Mouse (Mus musculus): ENCODE measurements around the gene Art5. TPM values are rescaled to one million over a fixed set of nuclear protein-coding genes. Genes with fewer than 3 reads are reported as not detected.

Art5 gene
- polyA plus RNA-seq, 1 experiment from 2014 or later = 1.5 TPM

- DNase-seq (ENCODE audit: low spot score) = no peak
Observed at GRCm38 (mm10) chr7:102100868-102101267, 8.4 kb downstream of the Art5 start.

GRCm38 (mm10) chr7:102099760-102100661, 9.3 kb downstream of the Art5 start:
- peak overlapping the region; percentile 43; the same call in 1 of the 2 replicates for H3K9ac ChIP-seq (ENCODE audit: low read length)
- 4% methylated on average over 30 of the region's 30 CpGs for WGBS
- peaks cover 5% of the 10 kb centered on the region; the same call in 1 of the 2 replicates for H3K4me1 ChIP-seq (replicated peaks; ENCODE audit: control insufficient read depth, insufficient read depth, low read length)
- no peaks in the 10 kb centered on the region for H3K36me3 ChIP-seq (ENCODE audit: control insufficient read depth, insufficient read depth, low read length)
- H3K4me2 ChIP-seq (ENCODE audit: low read depth, low read length, severe bottlenecking) = peak overlapping the region; percentile 44
- H3K4me3 ChIP-seq (ENCODE audit: low read depth, low read length) = peak overlapping the region; percentile 12
- ATAC-seq (replicated peaks; ENCODE audit: low FRiP score) (peak; percentile 81), DNase-seq (ENCODE audit: low spot score) (peak; percentile 67)
- no peaks in the 10 kb centered on the region for H3K9me3 ChIP-seq (ENCODE audit: control insufficient read depth, low read length)
- H3K27me3 ChIP-seq (ENCODE audit: control insufficient read depth, insufficient read depth, low read length) = no peaks in the 10 kb centered on the region
- H3K27ac ChIP-seq (ENCODE audit: low read depth, low read length) = no peak overlapping the region

More at GRCm38 (mm10) chr7:102100868-102101267, 8.4 kb downstream of the Art5 start:
- Histone ChIP-seq H3K9ac (ENCODE audit: low read length) (no peak overlapping the region), H3K27me3 (ENCODE audit: control insufficient read depth, insufficient read depth, low read length) (no peaks in the 10 kb centered on the region), H3K36me3 (ENCODE audit: control insufficient read depth, insufficient read depth, low read length) (no peaks in the 10 kb centered on the region), H3K4me2 (ENCODE audit: low read depth, low read length, severe bottlenecking) (no peak overlapping the region), H3K4me3 (ENCODE audit: low read depth, low read length) (no peak overlapping the region), H3K27ac (ENCODE audit: low read depth, low read length) (no peak overlapping the region), H3K4me1 (replicated peaks; ENCODE audit: control insufficient read depth, insufficient read depth, low read length) (peaks cover 5% of the 10 kb centered on the region; the same call in 1 of the 2 replicates), H3K9me3 (ENCODE audit: control insufficient read depth, low read length) (no peaks in the 10 kb centered on the region)
- ATAC-seq (replicated peaks; ENCODE audit: low FRiP score) = no peak
- WGBS = 65% methylated on average over 5 of the region's 5 CpGs

GRCm38 (mm10) chr7:102087336-102087735, 22.0 kb downstream of the Art5 start:
- no peak overlapping the region for H3K4me3 ChIP-seq (ENCODE audit: low read depth, low read length)
- DNase-seq (ENCODE audit: low spot score) (peak; percentile 34), ATAC-seq (replicated peaks; ENCODE audit: low FRiP score) (no peak)
- H3K9ac ChIP-seq (ENCODE audit: low read length) = no peak overlapping the region
- no peaks in the 10 kb centered on the region for H3K27me3 ChIP-seq (ENCODE audit: control insufficient read depth, insufficient read depth, low read length)
- H3K36me3 ChIP-seq (ENCODE audit: control insufficient read depth, insufficient read depth, low read length) = no peaks in the 10 kb centered on the region
- no peak overlapping the region for H3K27ac ChIP-seq (ENCODE audit: low read depth, low read length)
- H3K4me1 ChIP-seq (replicated peaks; ENCODE audit: control insufficient read depth, insufficient read depth, low read length) = no peaks in the 10 kb centered on the region
- no peak overlapping the region for H3K4me2 ChIP-seq (ENCODE audit: low read depth, low read length, severe bottlenecking)
- WGBS = 91% methylated on average over 4 of the region's 4 CpGs
- H3K9me3 ChIP-seq (ENCODE audit: control insufficient read depth, low read length) = no peaks in the 10 kb centered on the region

GRCm38 (mm10) chr7:102084041-102084696, 25.1 kb downstream of the Art5 start:
- Histone ChIP-seq H3K4me1 (replicated peaks; ENCODE audit: control insufficient read depth, insufficient read depth, low read length) (no peaks in the 10 kb centered on the region), H3K4me2 (ENCODE audit: low read depth, low read length, severe bottlenecking) (no peak overlapping the region), H3K4me3 (ENCODE audit: low read depth, low read length) (no peak overlapping the region), H3K9ac (ENCODE audit: low read length) (no peak overlapping the region), H3K9me3 (ENCODE audit: control insufficient read depth, low read length) (no peaks in the 10 kb centered on the region), H3K36me3 (ENCODE audit: control insufficient read depth, insufficient read depth, low read length) (peaks cover 4% of the 10 kb centered on the region; the same call in 1 of the 2 replicates), H3K27ac (ENCODE audit: low read depth, low read length) (no peak overlapping the region), H3K27me3 (ENCODE audit: control insufficient read depth, insufficient read depth, low read length) (no peaks in the 10 kb centered on the region)
- DNase-seq (ENCODE audit: low spot score) (peak; percentile 47), ATAC-seq (replicated peaks; ENCODE audit: low FRiP score) (no peak)
- WGBS = 91% methylated on average over 26 of the region's 26 CpGs

- 91% methylated on average over 5 of the region's 5 CpGs for WGBS
- ATAC-seq (replicated peaks; ENCODE audit: low FRiP score) = no peak
- no peak within 1 kb of the TSS for H3K4me3 ChIP-seq (ENCODE audit: low read depth, low read length)
- no peak within 1 kb of the TSS for H3K4me2 ChIP-seq (ENCODE audit: low read depth, low read length, severe bottlenecking)
- no peak for DNase-seq (ENCODE audit: low spot score)
- H3K9ac ChIP-seq (ENCODE audit: low read length) = no peak within 1 kb of the TSS
- peaks cover 4% of the 10 kb centered on the region; the same call in 1 of the 2 replicates for H3K36me3 ChIP-seq (ENCODE audit: control insufficient read depth, insufficient read depth, low read length)
- H3K27me3 ChIP-seq (ENCODE audit: control insufficient read depth, insufficient read depth, low read length) = no peaks in the 10 kb centered on the region
- H3K4me1 ChIP-seq (replicated peaks; ENCODE audit: control insufficient read depth, insufficient read depth, low read length) = no peaks in the 10 kb centered on the region
- no peak within 1 kb of the TSS for H3K27ac ChIP-seq (ENCODE audit: low read depth, low read length)
- no peaks in the 10 kb centered on the region for H3K9me3 ChIP-seq (ENCODE audit: control insufficient read depth, low read length)
Observed at GRCm38 (mm10) chr7:102082816-102083215, 26.5 kb downstream of the Art5 start, which contains the start of gene Trpc2. Gene Trpc2 (plus strand): TSS chr7:102083116.

GRCm38 (mm10) chr7:102081784-102082183, 27.5 kb downstream of the Art5 start:
- Histone ChIP-seq H3K27ac (ENCODE audit: low read depth, low read length) (no peak overlapping the region), H3K36me3 (ENCODE audit: control insufficient read depth, insufficient read depth, low read length) (peaks cover 4% of the 10 kb centered on the region; the same call in 1 of the 2 replicates), H3K4me1 (replicated peaks; ENCODE audit: control insufficient read depth, insufficient read depth, low read length) (no peaks in the 10 kb centered on the region), H3K9me3 (ENCODE audit: control insufficient read depth, low read length) (no peaks in the 10 kb centered on the region), H3K9ac (ENCODE audit: low read length) (no peak overlapping the region), H3K4me2 (ENCODE audit: low read depth, low read length, severe bottlenecking) (no peak overlapping the region), H3K27me3 (ENCODE audit: control insufficient read depth, insufficient read depth, low read length) (no peaks in the 10 kb centered on the region), H3K4me3 (ENCODE audit: low read depth, low read length) (no peak overlapping the region)
- ATAC-seq (replicated peaks; ENCODE audit: low FRiP score) = no peak
- 95% methylated on average over 5 of the region's 5 CpGs for WGBS
- DNase-seq (ENCODE audit: low spot score) = peak; percentile 35

- no peaks in the 10 kb centered on the region for H3K9me3 ChIP-seq (ENCODE audit: control insufficient read depth, low read length)
- no peak overlapping the region for H3K9ac ChIP-seq (ENCODE audit: low read length)
- peaks cover 9% of the 10 kb centered on the region; the same call in 1 of the 2 replicates for H3K36me3 ChIP-seq (ENCODE audit: control insufficient read depth, insufficient read depth, low read length)
- no peaks in the 10 kb centered on the region for H3K27me3 ChIP-seq (ENCODE audit: control insufficient read depth, insufficient read depth, low read length)
- no peak overlapping the region for H3K27ac ChIP-seq (ENCODE audit: low read depth, low read length)
- DNase-seq (ENCODE audit: low spot score) (no peak), ATAC-seq (replicated peaks; ENCODE audit: low FRiP score) (no peak)
- H3K4me3 ChIP-seq (ENCODE audit: low read depth, low read length) = no peak overlapping the region
- H3K4me2 ChIP-seq (ENCODE audit: low read depth, low read length, severe bottlenecking) = no peak overlapping the region
- no peaks in the 10 kb centered on the region for H3K4me1 ChIP-seq (replicated peaks; ENCODE audit: control insufficient read depth, insufficient read depth, low read length)
- 92% methylated on average over 8 of the region's 8 CpGs for WGBS
Observed at GRCm38 (mm10) chr7:102080311-102080710, 29.0 kb downstream of the Art5 start.

GRCm38 (mm10) chr7:102078517-102078916, 30.8 kb downstream of the Art5 start:
- Histone ChIP-seq H3K27me3 (ENCODE audit: control insufficient read depth, insufficient read depth, low read length) (no peaks in the 10 kb centered on the region), H3K9me3 (ENCODE audit: control insufficient read depth, low read length) (no peaks in the 10 kb centered on the region), H3K9ac (ENCODE audit: low read length) (no peak overlapping the region), H3K27ac (ENCODE audit: low read depth, low read length) (no peak overlapping the region), H3K4me1 (replicated peaks; ENCODE audit: control insufficient read depth, insufficient read depth, low read length) (no peaks in the 10 kb centered on the region), H3K36me3 (ENCODE audit: control insufficient read depth, insufficient read depth, low read length) (peaks cover 11% of the 10 kb centered on the region; the same call in 1 of the 2 replicates), H3K4me2 (ENCODE audit: low read depth, low read length, severe bottlenecking) (no peak overlapping the region), H3K4me3 (ENCODE audit: low read depth, low read length) (no peak overlapping the region)
- 82% methylated on average over 7 of the region's 7 CpGs for WGBS
- no peak for DNase-seq (ENCODE audit: low spot score)
- no peak for ATAC-seq (replicated peaks; ENCODE audit: low FRiP score)
